Mouse (Mus musculus) embryonic fibroblast, embryonic 13.5 days (primary cell): ENCODE measurements at regions not wholly inside any gene's neighbourhood (a gene's known extent, or its start where the extent isn't known, plus 50 kb on each side); places are given as distances from the start of the nearest gene placed in this dataset.

Source experiments
- CTCF ChIP-seq: IDR thresholded peaks from 2 replicates; pipeline ENCODE4 v1.5.1; 2011; ENCODE audit warnings: mild to moderate bottlenecking, control low read depth, low read length, moderate library complexity, borderline replicate concordance; ENCODE audit not compliant: insufficient read depth
- POLR2A ChIP-seq: IDR thresholded peaks from 2 replicates; pipeline ENCODE4 v1.6.1; 2011; ENCODE audit warnings: low read depth, mild to moderate bottlenecking, control low read depth, low read length, moderate library complexity

DNA sequence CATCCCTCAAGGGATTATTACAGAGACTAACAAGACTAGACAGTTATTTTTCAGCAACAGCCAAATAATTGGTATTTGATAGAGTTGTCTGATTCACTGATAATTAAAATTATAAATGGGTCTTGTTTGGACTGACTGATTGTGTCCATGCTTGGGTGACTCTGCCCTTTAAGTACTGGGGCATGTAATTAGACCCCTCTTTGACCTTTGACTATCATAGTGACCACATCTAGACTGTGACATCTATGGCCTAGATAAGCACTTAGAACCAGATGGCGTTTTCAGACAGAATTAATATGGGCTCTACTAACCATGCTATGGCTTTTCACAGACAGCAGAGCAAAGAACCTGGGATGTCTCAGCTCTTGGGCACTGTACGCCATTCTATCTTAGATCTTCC is 215.1 kb upstream of the Mpped2 start:
- no peak for TF ChIP-seq POLR2A
- no peak for TF ChIP-seq CTCF
